12 mouse cellular contexts compared by ENCODE assay signal in genomic region chr12:70812176-70812575, GRCm38 (mm10). TPM values are rescaled to one million over a fixed set of nuclear protein-coding genes. Genes with fewer than 3 reads are reported as not detected.
DNase-seq lines count a peak whose midpoint lies in the region; ATAC-seq and TF ChIP-seq lines count a peak whose summit lies in the region.
"Had no signal": no experiment of that assay in that cellular context is flagged by ENCODE, and none has a peak within 500 bp of the region (broad histone marks: within the 10 kb centered on the region; RNA-seq: fewer than 3 reads in every experiment).

No protein-coding gene starts in this region.

- no peaks in the 10 kb centered on the region for H3K9me3 ChIP-seq in stomach, embryonic 16.5 days (replicated peaks; ENCODE audit: control insufficient read depth, low read length)
- no peaks in the 10 kb centered on the region for H3K9me3 ChIP-seq in forebrain, embryonic 11.5 days (ENCODE audit: control insufficient read depth, low read length)
- H3K9me3 ChIP-seq: G1E; limb, embryonic 15.5 days had no signal

- 0 out of 2 replicates have a peak, but pooled peaks have one; percentile 6 for TF ChIP-seq CTCF in layer of hippocampus, adult 2 months (conservative IDR thresholded peaks at IDR 0.05)

- H3K4me1 ChIP-seq in stomach, embryonic 16.5 days (ENCODE audit: control insufficient read depth, insufficient read depth, low read length): peaks cover 11% of the 10 kb centered on the region
- no peaks in the 10 kb centered on the region for H3K4me1 ChIP-seq in forebrain, embryonic 11.5 days (replicated peaks; ENCODE audit: control insufficient read depth, insufficient read depth, low read length)

- H3K4me2 ChIP-seq in stomach, embryonic 16.5 days (ENCODE audit: low read depth, low read length): no peak overlapping the region
- no peak overlapping the region for H3K4me2 ChIP-seq in forebrain, embryonic 11.5 days (ENCODE audit: low read depth, low read length, severe bottlenecking)
- H3K4me2 ChIP-seq: limb, embryonic 15.5 days had no signal

- H3K36me3 ChIP-seq in stomach, embryonic 16.5 days (ENCODE audit: control insufficient read depth, insufficient read depth, low read length): no peaks in the 10 kb centered on the region
- no peaks in the 10 kb centered on the region for H3K36me3 ChIP-seq in forebrain, embryonic 11.5 days (ENCODE audit: control insufficient read depth, insufficient read depth, low read length)
- H3K36me3 ChIP-seq: G1E; limb, embryonic 15.5 days had no signal

- H3K27ac ChIP-seq in layer of hippocampus, adult 2 months: peak overlapping the region; percentile 49; the same call in 1 of the 2 replicates
- peak overlapping the region; percentile 67; the same call in 1 of the 2 replicates for H3K27ac ChIP-seq in stomach, embryonic 16.5 days (ENCODE audit: low read length)
- H3K27ac ChIP-seq in forebrain, embryonic 11.5 days (ENCODE audit: low read depth, low read length): no peak overlapping the region
- H3K27ac ChIP-seq: limb, embryonic 15.5 days had no signal

- intact Hi-C loops in left cerebral cortex, postnatal 4 days (cut with DNase I): no loop called here

- 45% methylated on average over 6 of the region's 6 CpGs for WGBS in stomach, embryonic 16.5 days
- WGBS in forebrain, embryonic 11.5 days: 85% methylated on average over 6 of the region's 6 CpGs

- H3K27me3 ChIP-seq in stomach, embryonic 16.5 days (ENCODE audit: control insufficient read depth, insufficient read depth, low read length): no peaks in the 10 kb centered on the region
- no peaks in the 10 kb centered on the region for H3K27me3 ChIP-seq in forebrain, embryonic 11.5 days (ENCODE audit: control insufficient read depth, insufficient read depth, low read length)
- H3K27me3 ChIP-seq: limb, embryonic 15.5 days had no signal

- ATAC-seq in stomach, embryonic 16.5 days (ENCODE audit: insufficient read depth, low FRiP score): peak; percentile 81
- ATAC-seq in forebrain, embryonic 11.5 days (replicated peaks; ENCODE audit: low FRiP score): no peak

- peak; percentile 24 to 35 for DNase-seq in layer of hippocampus, adult 2 months (ENCODE audit: low spot score in 2 of 2)
- DNase-seq in layer of hippocampus, adult 8-10 months (ENCODE audit: low spot score in 2 of 2): no peak
- DNase-seq in heart, adult 8-10 months (ENCODE audit: low spot score): peak; percentile 75
- DNase-seq in kidney, postnatal 14 days: peak; percentile 73
- DNase-seq in neural tube, embryonic 10.5 days (ENCODE audit: extremely low spot score, low spot score): no peak
- DNase-seq in left cerebral cortex, postnatal 4 days: no peak
- no peak for DNase-seq in forebrain, embryonic 11.5 days (ENCODE audit: low spot score)
- DNase-seq: right cerebral cortex, postnatal 14 days had no signal

- no peak overlapping the region for H3K9ac ChIP-seq in stomach, embryonic 16.5 days (ENCODE audit: low read length)
- H3K9ac ChIP-seq in forebrain, embryonic 11.5 days (ENCODE audit: low read length): no peak overlapping the region
- H3K9ac ChIP-seq: limb, embryonic 15.5 days had no signal

- no peak overlapping the region for H3K4me3 ChIP-seq in layer of hippocampus, adult 2 months
- no peak overlapping the region for H3K4me3 ChIP-seq in stomach, embryonic 16.5 days (replicated peaks; ENCODE audit: low read length)
- no peak overlapping the region for H3K4me3 ChIP-seq in forebrain, embryonic 11.5 days (ENCODE audit: low read depth, low read length)
- H3K4me3 ChIP-seq: erythroblast, embryonic 14.5 days; limb, embryonic 15.5 days had no signal

RNA-seq across cellular contexts. Expression of gene Frmd6, which starts 13.1 kb away (rescaled TPM):
- 10 to 100 TPM; 17.6 to 18.4 TPM for total RNA-seq in layer of hippocampus, adult 2 months (2021)
- total RNA-seq in layer of hippocampus, adult 8-10 months (2022): 10 to 100 TPM; 17.7 to 24.5 (median 21.4) TPM
- 10 to 100 TPM; 28.6 to 35.3 (median 32.5) TPM for total RNA-seq in heart, adult 8-10 months (2022)
- polyA plus RNA-seq in stomach, embryonic 16.5 days (2015; fragmentation: Nextera tagmentation; extraction: Ambion mirVana): 35.9 and 39.7 TPM in 2 replicates
- total RNA-seq in left cerebral cortex, postnatal 4 days (2021): 10 to 100 TPM; 21.2 to 24.6 TPM
- polyA plus RNA-seq in forebrain, embryonic 11.5 days (2014; fragmentation: Nextera tagmentation; extraction: Ambion mirVana): 20.9 and 22.7 TPM in 2 replicates

Comparison
In these comparisons a context has a peak if more than half of its experiments do, and no peak if none do; other contexts are left out.
1. DNase-seq: peak in layer of hippocampus, adult 2 months (2 of 2), heart, adult 8-10 months (single experiment) and kidney, postnatal 14 days (single experiment); none in layer of hippocampus, adult 8-10 months (0 of 2), neural tube, embryonic 10.5 days (single experiment), left cerebral cortex, postnatal 4 days (single experiment) and forebrain, embryonic 11.5 days (single experiment).